Mouse (Mus musculus) midbrain, embryonic 11.5 days (tissue): ENCODE results near the gene Cox17. TPM values are rescaled to one million over a fixed set of nuclear protein-coding genes. Genes with fewer than 3 reads are reported as not detected.

Source experiments
- ATAC-seq: fragments of 200-750 bp; cut with Nextera tagmentation; 2 replicates; pipeline ENCODE4 v1.8.0; 2017; ENCODE audit warnings: moderate TSS enrichment, moderate library complexity; ENCODE audit not compliant: low FRiP score
- DNase-seq: peaks from one replicate; pipeline ENCODE4 v3.0.0; 2015; ENCODE audit warnings: low spot score; ENCODE audit errors: missing footprints
- H3K27ac ChIP-seq: fragments of 300-500 bp; sonication (generic); 2 replicates; pipeline ENCODE4 v1.5.1; 2014; ENCODE audit warnings: low read depth, low read length
- H3K27me3 ChIP-seq: fragments of 300-500 bp; sonication (generic); 2 replicates; pipeline ENCODE4 v1.6.1; 2014; ENCODE audit warnings: mild to moderate bottlenecking, low read length, moderate library complexity, mixed read lengths; ENCODE audit not compliant: control insufficient read depth, insufficient read depth
- H3K36me3 ChIP-seq: fragments of 300-500 bp; sonication (generic); 2 replicates; pipeline ENCODE4 v1.6.1; 2014; ENCODE audit warnings: mild to moderate bottlenecking, low read length, moderate library complexity, mixed read lengths; ENCODE audit not compliant: control insufficient read depth, insufficient read depth
- H3K4me1 ChIP-seq: fragments of 300-500 bp; sonication (generic); 2 replicates; pipeline ENCODE4 v1.6.1; 2014; ENCODE audit warnings: low read length; ENCODE audit not compliant: control insufficient read depth, insufficient read depth
- H3K4me2 ChIP-seq: fragments of 300-500 bp; sonication (generic); 2 replicates; pipeline ENCODE4 v1.6.1; 2014; ENCODE audit warnings: mild to moderate bottlenecking, moderate library complexity
- H3K4me3 ChIP-seq: fragments of 300-500 bp; sonication (generic); 2 replicates; pipeline ENCODE4 v1.5.1; 2014; ENCODE audit warnings: low read depth, low read length
- H3K9ac ChIP-seq: fragments of 300-500 bp; sonication (generic); 2 replicates; pipeline ENCODE4 v1.6.1; 2014; ENCODE audit warnings: low read length
- H3K9me3 ChIP-seq: fragments of 300-500 bp; sonication (generic); 2 replicates; pipeline ENCODE4 v1.6.1; 2016; ENCODE audit warnings: low read length; ENCODE audit not compliant: control insufficient read depth
- WGBS: fragments of 180-500 bp; shearing (Covaris S2); extraction: QIAGEN DNeasy Blood & Tissue Kit; methylation state at CpG from one replicate; pipeline ENCODE4 v1.1.7; 2014; 5-methylcytosine and 5-hydroxymethylcytosine counted together
- polyA plus RNA-seq: library from polyadenylated mRNA; unstranded; fragments of >200 nt; fragmentation: Nextera tagmentation; extraction: Ambion mirVana; gene quantifications from 2 replicates; pipeline ENCODE4 v1.2.1, GENCODE M21; 2014

The Cox17 gene
- polyA plus RNA-seq, 1 experiment from 2014 or later: 122 TPM

DNA sequence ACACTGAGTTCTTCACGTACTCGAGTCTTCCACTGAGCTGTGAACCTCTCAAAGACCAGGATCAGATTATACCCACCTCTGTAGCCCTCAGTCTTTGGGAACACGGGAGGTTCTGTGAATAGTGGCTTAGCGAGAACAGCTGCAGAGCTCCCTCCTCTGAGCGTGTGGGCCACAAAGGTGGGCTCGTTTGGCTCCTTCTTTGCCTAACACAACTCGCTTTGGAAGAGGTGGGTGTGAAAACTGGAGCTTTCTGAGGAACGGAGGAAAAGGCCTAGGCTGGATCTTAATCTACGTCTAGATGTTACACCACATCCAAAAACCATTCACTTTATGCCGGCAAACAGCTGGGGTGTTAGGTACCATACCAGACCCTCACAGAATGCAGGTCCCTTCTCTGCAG lies 18.6 kb downstream of the Cox17 start:
- H3K4me3 ChIP-seq: no peak overlapping the region
- DNase-seq (no peak), ATAC-seq (no peak)
- 89% methylated on average over 10 of the region's 10 CpGs for WGBS
- H3K27ac ChIP-seq: no peak overlapping the region
- H3K36me3 ChIP-seq: no peaks in the 10 kb centered on the region
- no peaks in the 10 kb centered on the region for H3K9me3 ChIP-seq
- no peak overlapping the region for H3K9ac ChIP-seq
- no peaks in the 10 kb centered on the region for H3K27me3 ChIP-seq
- no peak overlapping the region for H3K4me2 ChIP-seq
- H3K4me1 ChIP-seq: no peaks in the 10 kb centered on the region

DNA sequence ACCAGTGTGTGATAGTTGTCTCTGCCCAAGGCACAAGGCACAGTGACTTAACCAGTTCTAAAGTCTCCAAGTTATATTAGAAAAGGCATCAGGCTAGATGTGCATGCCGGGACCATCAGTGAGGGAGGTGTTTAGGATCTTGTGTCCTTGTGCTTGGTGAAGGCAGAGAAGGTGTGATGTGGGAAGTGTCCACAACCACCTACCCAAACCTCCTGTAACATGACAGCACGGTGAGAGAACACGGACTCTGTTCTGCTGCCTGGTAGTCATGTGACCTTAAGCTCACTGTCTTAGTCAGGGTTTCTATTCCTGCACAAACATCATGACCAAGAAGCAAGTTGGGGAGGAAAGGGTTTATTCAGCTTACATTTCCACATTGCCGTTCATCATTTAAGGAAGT lies 19.4 kb downstream of the Cox17 start:
- no peaks in the 10 kb centered on the region for H3K27me3 ChIP-seq
- DNase-seq: no peak
- H3K4me3 ChIP-seq: no peak overlapping the region
- 92% methylated on average over 4 of the region's 4 CpGs for WGBS
- H3K27ac ChIP-seq: no peak overlapping the region
- H3K9me3 ChIP-seq: no peaks in the 10 kb centered on the region
- no peak for ATAC-seq
- no peaks in the 10 kb centered on the region for H3K4me1 ChIP-seq
- no peak overlapping the region for H3K4me2 ChIP-seq
- H3K36me3 ChIP-seq: no peaks in the 10 kb centered on the region
- H3K9ac ChIP-seq: no peak overlapping the region

GRCm38 (mm10) chr16:38368336-38368735 lies 21.5 kb downstream of the Cox17 start:
- Histone ChIP-seq H3K9ac (no peak overlapping the region), H3K9me3 (no peaks in the 10 kb centered on the region), H3K4me2 (no peak overlapping the region), H3K27me3 (no peaks in the 10 kb centered on the region), H3K27ac (no peak overlapping the region), H3K36me3 (no peaks in the 10 kb centered on the region), H3K4me3 (no peak overlapping the region), H3K4me1 (no peaks in the 10 kb centered on the region)
- peak; percentile 60 for DNase-seq
- ATAC-seq: no peak
- 79% methylated on average over 10 of the region's 10 CpGs for WGBS

DNA sequence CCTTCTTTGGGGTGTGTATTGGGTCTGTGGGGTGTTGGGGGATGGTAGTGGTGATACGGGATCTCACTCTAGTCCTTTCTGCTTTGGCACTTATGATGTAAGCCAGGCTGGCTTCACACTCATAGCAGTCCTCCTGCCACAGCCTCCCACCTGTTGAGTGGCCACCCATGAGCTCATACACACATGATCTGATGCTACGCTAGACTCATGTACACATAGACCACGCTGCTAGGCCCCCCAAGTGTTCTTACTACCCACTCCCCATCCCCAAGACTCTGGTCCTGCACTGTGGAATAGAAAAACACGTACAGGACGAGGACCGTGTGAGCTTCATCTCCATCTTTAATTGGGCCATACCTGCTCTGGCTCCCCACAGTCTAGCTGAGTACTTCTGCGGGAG lies 22.2 kb downstream of the Cox17 start:
- 84% methylated on average over 7 of the region's 7 CpGs for WGBS
- H3K27me3 ChIP-seq: no peaks in the 10 kb centered on the region
- DNase-seq (peak; percentile 39), ATAC-seq (no peak)
- H3K4me2 ChIP-seq: no peak overlapping the region
- H3K27ac ChIP-seq: no peak overlapping the region
- H3K9ac ChIP-seq: no peak overlapping the region
- no peaks in the 10 kb centered on the region for H3K4me1 ChIP-seq
- no peaks in the 10 kb centered on the region for H3K36me3 ChIP-seq
- no peak overlapping the region for H3K4me3 ChIP-seq
- no peaks in the 10 kb centered on the region for H3K9me3 ChIP-seq

DNA sequence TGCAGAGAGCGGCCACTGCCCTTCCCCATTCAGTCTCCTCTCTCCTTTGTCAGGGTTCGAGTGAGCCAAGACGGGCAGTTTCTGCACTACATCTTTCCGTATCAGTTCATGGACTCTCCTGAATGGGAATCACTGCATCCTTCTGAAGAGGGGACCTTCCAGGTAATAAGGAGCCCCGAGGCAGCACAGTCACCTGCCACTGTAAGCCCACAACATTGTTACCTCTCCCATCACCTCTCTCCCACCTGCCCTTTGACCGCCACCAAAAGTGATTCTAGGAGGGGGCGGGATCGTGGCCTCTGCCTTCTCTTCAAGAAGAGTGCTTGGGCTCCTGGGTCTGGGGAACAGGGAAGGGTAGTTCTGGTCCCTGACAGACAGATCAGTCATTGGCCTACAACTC lies 22.6 kb downstream of the Cox17 start:
- Histone ChIP-seq H3K36me3 (no peaks in the 10 kb centered on the region), H3K27me3 (no peaks in the 10 kb centered on the region), H3K4me2 (no peak overlapping the region), H3K9me3 (no peaks in the 10 kb centered on the region), H3K9ac (no peak overlapping the region), H3K4me1 (no peaks in the 10 kb centered on the region), H3K4me3 (no peak overlapping the region), H3K27ac (no peak overlapping the region)
- ATAC-seq (no peak), DNase-seq (no peak)
- WGBS: 89% methylated on average over 8 of the region's 8 CpGs

GRCm38 (mm10) chr16:38369992-38370484 lies 23.2 kb downstream of the Cox17 start:
- DNase-seq: no peak
- Histone ChIP-seq H3K4me1 (no peaks in the 10 kb centered on the region), H3K27ac (no peak overlapping the region), H3K36me3 (no peaks in the 10 kb centered on the region), H3K27me3 (no peaks in the 10 kb centered on the region), H3K4me3 (no peak overlapping the region), H3K4me2 (no peak overlapping the region), H3K9ac (no peak overlapping the region), H3K9me3 (no peaks in the 10 kb centered on the region)
- WGBS: 83% methylated on average over 4 of the region's 4 CpGs
- no peak for ATAC-seq

- 92% methylated on average over 8 of the region's 8 CpGs for WGBS
- no peaks in the 10 kb centered on the region for H3K36me3 ChIP-seq
- DNase-seq: no peak
- H3K4me3 ChIP-seq: no peak overlapping the region
- ATAC-seq: no peak
- H3K27me3 ChIP-seq: no peaks in the 10 kb centered on the region
- H3K9ac ChIP-seq: no peak overlapping the region
- H3K9me3 ChIP-seq: no peaks in the 10 kb centered on the region
- no peaks in the 10 kb centered on the region for H3K4me1 ChIP-seq
- H3K4me2 ChIP-seq: no peak overlapping the region
- no peak overlapping the region for H3K27ac ChIP-seq
Measured at GRCm38 (mm10) chr16:38370633-38371374, 24.0 kb downstream of the Cox17 start.

DNA sequence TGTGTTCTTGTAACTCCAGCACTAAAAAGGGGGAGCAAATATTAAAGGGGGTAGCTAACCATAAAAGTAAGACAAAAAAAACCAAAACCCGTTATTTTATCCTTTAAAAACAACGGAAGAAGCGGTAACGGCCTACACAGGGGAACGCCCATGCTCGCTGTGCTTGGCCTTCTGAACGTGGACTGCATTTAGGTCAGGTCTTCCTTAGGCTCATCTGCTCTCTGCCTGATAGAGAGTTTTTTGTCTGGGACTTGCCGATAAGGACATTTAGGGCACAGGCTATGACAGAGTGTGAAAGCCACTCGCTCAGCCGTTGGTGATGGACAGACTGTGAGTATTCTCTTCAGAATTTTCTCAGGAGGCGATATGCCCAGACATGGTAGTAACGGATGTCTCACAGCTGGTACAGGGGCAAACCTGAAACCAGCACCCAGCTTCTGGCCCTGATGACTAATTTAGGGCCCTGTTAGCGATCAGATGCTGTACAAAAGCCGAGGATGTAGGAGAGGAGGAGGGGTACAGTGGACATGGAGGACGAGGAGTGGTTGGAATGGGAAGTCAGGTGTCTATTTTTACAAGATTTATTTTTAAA lies 25.0 kb downstream of the Cox17 start:
- no peak for ATAC-seq
- Histone ChIP-seq H3K36me3 (no peaks in the 10 kb centered on the region), H3K4me1 (peaks cover 3% of the 10 kb centered on the region; the same call in 1 of the 2 replicates), H3K9me3 (no peaks in the 10 kb centered on the region), H3K9ac (no peak overlapping the region), H3K4me2 (no peak overlapping the region), H3K4me3 (no peak overlapping the region), H3K27ac (no peak overlapping the region), H3K27me3 (no peaks in the 10 kb centered on the region)
- 91% methylated on average over 15 of the region's 15 CpGs for WGBS
- no peak for DNase-seq

DNA sequence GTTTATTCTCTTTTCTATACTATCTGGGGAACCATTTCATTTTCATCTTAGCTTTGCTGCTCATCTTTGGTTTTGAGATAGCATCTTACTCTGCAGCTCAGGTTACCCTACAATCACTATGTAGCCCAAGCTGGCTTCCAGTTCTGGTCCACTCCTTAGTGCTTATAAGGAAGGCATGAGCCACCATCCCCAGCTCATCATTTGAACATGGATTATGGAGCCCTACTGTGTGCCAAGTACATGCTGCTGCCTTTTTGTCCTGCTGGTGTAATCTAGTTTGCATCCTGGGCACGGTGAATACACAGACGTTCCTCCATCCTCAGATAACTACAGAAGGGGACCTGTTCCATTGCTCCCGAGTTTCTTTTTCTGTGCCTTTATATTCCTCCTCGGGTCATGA lies 26.1 kb downstream of the Cox17 start:
- Histone ChIP-seq H3K27me3 (no peaks in the 10 kb centered on the region), H3K9ac (no peak overlapping the region), H3K4me2 (no peak overlapping the region), H3K27ac (no peak overlapping the region), H3K4me3 (no peak overlapping the region), H3K4me1 (peaks cover 3% of the 10 kb centered on the region; the same call in 1 of the 2 replicates), H3K9me3 (no peaks in the 10 kb centered on the region), H3K36me3 (no peaks in the 10 kb centered on the region)
- DNase-seq: no peak
- ATAC-seq: no peak
- WGBS: 90% methylated on average over 4 of the region's 4 CpGs
